Mouse (Mus musculus): ENCODE results near the gene Wnk1. TPM values are rescaled to one million over a fixed set of nuclear protein-coding genes. Genes with fewer than 3 reads are reported as not detected.

The Wnk1 gene
- polyA plus RNA-seq, 1 experiment, result 77.7 TPM

- WGBS, result 42% methylated on average over 6 of the region's 6 CpGs
- H3K27me3 ChIP-seq (ENCODE audit: control insufficient read depth, insufficient read depth, low read length), result no peaks in the 10 kb centered on the region
- H3K4me1 ChIP-seq (ENCODE audit: control insufficient read depth, insufficient read depth, insufficient read length), result peaks cover 8% of the 10 kb centered on the region; the same call in 1 of the 2 replicates
- no peaks in the 10 kb centered on the region for H3K36me3 ChIP-seq (ENCODE audit: control insufficient read depth, insufficient read depth, low read length)
- no peak for DNase-seq (ENCODE audit: low read depth in 1 of 2, low spot score in 2 of 2)
- H3K27ac ChIP-seq (ENCODE audit: insufficient read depth, low read length), result peak overlapping the region; percentile 49
- no peak overlapping the region for H3K4me3 ChIP-seq (ENCODE audit: extremely low read depth, insufficient read depth, insufficient read length)
- TF ChIP-seq CTCF (IDR thresholded peaks at IDR 0.05; ENCODE audit: extremely low read depth, insufficient read depth, insufficient read length, insufficient replicate concordance) (no peak), POLR2A (IDR thresholded peaks at IDR 0.05; ENCODE audit: low read depth, low read length) (no peak)
These were observed 27.2 kb upstream of the Wnk1 start for GRCm38 (mm10) chr6:120065552-120066177.

GRCm38 (mm10) chr6:120064627-120065026 lies 26.2 kb upstream of the Wnk1 start:
- Histone ChIP-seq H3K27ac (ENCODE audit: insufficient read depth, low read length) (no peak overlapping the region), H3K4me3 (ENCODE audit: extremely low read depth, insufficient read depth, insufficient read length) (no peak overlapping the region), H3K36me3 (ENCODE audit: control insufficient read depth, insufficient read depth, low read length) (no peaks in the 10 kb centered on the region), H3K27me3 (ENCODE audit: control insufficient read depth, insufficient read depth, low read length) (no peaks in the 10 kb centered on the region), H3K4me1 (ENCODE audit: control insufficient read depth, insufficient read depth, insufficient read length) (peaks cover 8% of the 10 kb centered on the region; the same call in 1 of the 2 replicates)
- TF ChIP-seq POLR2A (IDR thresholded peaks at IDR 0.05; ENCODE audit: low read depth, low read length), result no peak
- no peak for TF ChIP-seq CTCF (IDR thresholded peaks at IDR 0.05; ENCODE audit: extremely low read depth, insufficient read depth, insufficient read length, insufficient replicate concordance)
- 43% methylated on average over 2 of the region's 2 CpGs for WGBS
- no peak for DNase-seq (ENCODE audit: low read depth in 1 of 2, low spot score in 2 of 2)

- Histone ChIP-seq H3K4me3 (ENCODE audit: extremely low read depth, insufficient read depth, insufficient read length) (no peak overlapping the region), H3K4me1 (ENCODE audit: control insufficient read depth, insufficient read depth, insufficient read length) (peaks cover 8% of the 10 kb centered on the region; the same call in 1 of the 2 replicates), H3K36me3 (ENCODE audit: control insufficient read depth, insufficient read depth, low read length) (no peaks in the 10 kb centered on the region), H3K27ac (ENCODE audit: insufficient read depth, low read length) (no peak overlapping the region), H3K27me3 (ENCODE audit: control insufficient read depth, insufficient read depth, low read length) (no peaks in the 10 kb centered on the region)
- TF ChIP-seq CTCF (IDR thresholded peaks at IDR 0.05; ENCODE audit: extremely low read depth, insufficient read depth, insufficient read length, insufficient replicate concordance) (no peak), POLR2A (IDR thresholded peaks at IDR 0.05; ENCODE audit: low read depth, low read length) (no peak)
- WGBS, result 94% methylated on average over 5 of the region's 5 CpGs
- DNase-seq (ENCODE audit: low read depth in 1 of 2, low spot score in 2 of 2), result no peak
These were observed 24.5 kb upstream of the Wnk1 start for GRCm38 (mm10) chr6:120062934-120063333.

- 39% methylated on average over 2 of the region's 2 CpGs for WGBS
- H3K4me1 ChIP-seq (ENCODE audit: control insufficient read depth, insufficient read depth, insufficient read length), result peaks cover 7% of the 10 kb centered on the region; the same call in 1 of the 2 replicates
- H3K36me3 ChIP-seq (ENCODE audit: control insufficient read depth, insufficient read depth, low read length), result no peaks in the 10 kb centered on the region
- H3K27me3 ChIP-seq (ENCODE audit: control insufficient read depth, insufficient read depth, low read length), result no peaks in the 10 kb centered on the region
- H3K27ac ChIP-seq (ENCODE audit: insufficient read depth, low read length), result peak overlapping the region; percentile 57
- H3K4me3 ChIP-seq (ENCODE audit: extremely low read depth, insufficient read depth, insufficient read length), result no peak overlapping the region
- peak in 1 of 2 experiments; percentile 22 for DNase-seq (ENCODE audit: low read depth in 1 of 2, low spot score in 2 of 2)
- TF ChIP-seq POLR2A (IDR thresholded peaks at IDR 0.05; ENCODE audit: low read depth, low read length), result no peak
- no peak for TF ChIP-seq CTCF (IDR thresholded peaks at IDR 0.05; ENCODE audit: extremely low read depth, insufficient read depth, insufficient read length, insufficient replicate concordance)
These were observed 17.4 kb upstream of the Wnk1 start for GRCm38 (mm10) chr6:120055666-120056540.

GRCm38 (mm10) chr6:120054412-120054811 lies 15.9 kb upstream of the Wnk1 start:
- no peak overlapping the region for H3K4me3 ChIP-seq (ENCODE audit: extremely low read depth, insufficient read depth, insufficient read length)
- WGBS, result 94% methylated on average over 6 of the region's 6 CpGs
- no peak overlapping the region for H3K27ac ChIP-seq (ENCODE audit: insufficient read depth, low read length)
- peaks cover 7% of the 10 kb centered on the region; the same call in 1 of the 2 replicates for H3K4me1 ChIP-seq (ENCODE audit: control insufficient read depth, insufficient read depth, insufficient read length)
- no peak for TF ChIP-seq POLR2A (IDR thresholded peaks at IDR 0.05; ENCODE audit: low read depth, low read length)
- TF ChIP-seq CTCF (IDR thresholded peaks at IDR 0.05; ENCODE audit: extremely low read depth, insufficient read depth, insufficient read length, insufficient replicate concordance), result no peak
- no peaks in the 10 kb centered on the region for H3K27me3 ChIP-seq (ENCODE audit: control insufficient read depth, insufficient read depth, low read length)
- H3K36me3 ChIP-seq (ENCODE audit: control insufficient read depth, insufficient read depth, low read length), result no peaks in the 10 kb centered on the region
- DNase-seq (ENCODE audit: low read depth in 1 of 2, low spot score in 2 of 2), result no peak

- H3K27ac ChIP-seq (ENCODE audit: insufficient read depth, low read length), result no peak overlapping the region
- H3K4me3 ChIP-seq (ENCODE audit: extremely low read depth, insufficient read depth, insufficient read length), result no peak overlapping the region
- H3K4me1 ChIP-seq (ENCODE audit: control insufficient read depth, insufficient read depth, insufficient read length), result no peaks in the 10 kb centered on the region
- no peaks in the 10 kb centered on the region for H3K36me3 ChIP-seq (ENCODE audit: control insufficient read depth, insufficient read depth, low read length)
- TF ChIP-seq CTCF (IDR thresholded peaks at IDR 0.05; ENCODE audit: extremely low read depth, insufficient read depth, insufficient read length, insufficient replicate concordance) (no peak), POLR2A (IDR thresholded peaks at IDR 0.05; ENCODE audit: low read depth, low read length) (no peak)
- H3K27me3 ChIP-seq (ENCODE audit: control insufficient read depth, insufficient read depth, low read length), result no peaks in the 10 kb centered on the region
- 69% methylated on average over 7 of the region's 7 CpGs for WGBS
- DNase-seq (ENCODE audit: low read depth in 1 of 2, low spot score in 2 of 2), result no peak
These were observed 9.3 kb upstream of the Wnk1 start for GRCm38 (mm10) chr6:120047705-120048292.

Data from spleen, adult 2 months (tissue).